Mouse (Mus musculus) heart, adult 18-20 months (tissue): ENCODE data around the gene Myof. TPM values are rescaled to one million over a fixed set of nuclear protein-coding genes. Genes with fewer than 3 reads are reported as not detected.

Experiments
- DNase-seq, 2 experiments: peaks; one replicate each; pipeline ENCODE4 v3.0.0; 2021 to 2022; ENCODE audit warnings: mixed read lengths in 1 of 2
- long read RNA-seq, 2 experiments: library from polyadenylated mRNA; stranded (forward); transcript quantifications; one replicate each; pipeline ENCODE4 v2.0.0; 2021
- total RNA-seq, 2 experiments: library from RNA; stranded (reverse); gene quantifications; 2 replicates each; pipeline ENCODE4 v1.2.3; 2021

Gene Myof
- 10 to 100 TPM in 1 of 2 experiments, 1 to 10 TPM in 1; 5.6 to 13.0 TPM for total RNA-seq
- long read RNA-seq, experiment 1, partial matches to known transcripts: 1 of 2 reads
- long read RNA-seq, experiment 1, other reads (novel, unspliced or antisense): 1 of 2 reads
- long read RNA-seq, experiment 2: 0 reads

- DNase-seq: peak; percentile 75 to 76
Observed at GRCm38 (mm10) chr19:38043281-38043981, at the start of gene Myof. Gene Myof (minus strand): TSS chr19:38043577.

- DNase-seq: no peak
Observed at GRCm38 (mm10) chr19:38091512-38091985, 48.2 kb upstream of the Myof start.

- no peak for DNase-seq
Observed at GRCm38 (mm10) chr19:38089358-38089757, 46.0 kb upstream of the Myof start.

GRCm38 (mm10) chr19:38086948-38087551 is 43.7 kb upstream of the Myof start:
- DNase-seq: peak; percentile 47 to 60

GRCm38 (mm10) chr19:38085841-38086240 is 42.5 kb upstream of the Myof start:
- no peak for DNase-seq

- DNase-seq: no peak
Observed at GRCm38 (mm10) chr19:38082931-38083525, 39.7 kb upstream of the Myof start.

GRCm38 (mm10) chr19:38081361-38081760 is 38.0 kb upstream of the Myof start:
- DNase-seq: no peak

- no peak for DNase-seq
Observed at GRCm38 (mm10) chr19:38077851-38078540, 34.6 kb upstream of the Myof start.

GRCm38 (mm10) chr19:38076251-38076650 is 32.9 kb upstream of the Myof start:
- no peak for DNase-seq

GRCm38 (mm10) chr19:38075051-38075450 is 31.7 kb upstream of the Myof start:
- DNase-seq: no peak

GRCm38 (mm10) chr19:38073226-38073625 is 29.8 kb upstream of the Myof start:
- DNase-seq: no peak

- no peak for DNase-seq
Observed at GRCm38 (mm10) chr19:38064051-38064450, 20.7 kb upstream of the Myof start.

- no peak for DNase-seq
Observed at GRCm38 (mm10) chr19:38063201-38063600, 19.8 kb upstream of the Myof start.

GRCm38 (mm10) chr19:38056931-38057330 is 13.6 kb upstream of the Myof start:
- DNase-seq: no peak

- no peak for DNase-seq
Observed at GRCm38 (mm10) chr19:38056276-38056675, 12.9 kb upstream of the Myof start.

GRCm38 (mm10) chr19:38055798-38056197 is 12.4 kb upstream of the Myof start:
- DNase-seq: no peak

GRCm38 (mm10) chr19:38054720-38055192 is 11.4 kb upstream of the Myof start, which contains the start of gene Cep55:
Gene Cep55 (plus strand): TSS chr19:38055011.
- peak; percentile 97 for DNase-seq

GRCm38 (mm10) chr19:38054149-38054719 is 10.9 kb upstream of the Myof start:
- peak; percentile 85 to 89 for DNase-seq

- peak in 1 of 2 experiments; percentile 32 for DNase-seq
Observed at GRCm38 (mm10) chr19:38053227-38054041, 10.1 kb upstream of the Myof start.

- no peak for DNase-seq
Observed at GRCm38 (mm10) chr19:38049686-38050085, 6.3 kb upstream of the Myof start.

GRCm38 (mm10) chr19:38045198-38045597 is 1.8 kb upstream of the Myof start:
- no peak for DNase-seq
